Mouse (Mus musculus) liver, adult 2 months (tissue): ENCODE data around the gene Itgb2.

Experiments
- CTCF ChIP-seq: fragments of 200-500 bp; IDR thresholded peaks from 2 replicates; pipeline ENCODE4 v1.5.1; 2011; ENCODE audit warnings: low read depth, low read length, control low read depth
- POLR2A ChIP-seq: fragments of 200-500 bp; IDR thresholded peaks from 2 replicates; pipeline ENCODE4 v1.6.1; 2011; ENCODE audit warnings: low read length, control low read depth; ENCODE audit not compliant: insufficient read depth; ENCODE audit errors: extremely low read depth

DNA sequence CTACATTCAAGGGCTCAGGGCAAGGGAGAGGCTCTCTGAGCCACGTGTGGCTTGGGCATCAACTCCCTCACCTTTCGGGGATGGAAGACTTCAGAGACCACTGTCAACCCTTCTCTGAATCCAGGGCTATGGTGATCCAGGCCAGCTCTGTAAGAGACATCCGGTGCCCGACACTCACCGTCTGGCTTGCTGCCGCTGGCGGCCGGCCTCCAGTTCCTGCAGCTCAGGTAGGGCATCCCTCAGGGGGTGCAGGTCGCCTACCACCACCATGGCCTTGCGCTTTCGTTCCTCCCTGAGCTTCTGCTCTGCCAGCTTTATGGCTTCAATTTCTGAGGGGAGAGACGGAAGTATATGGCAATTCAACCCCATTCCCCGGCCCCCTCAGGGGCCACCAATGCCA lies 32.9 kb upstream of the Itgb2 start:
- TF ChIP-seq POLR2A (no peak), CTCF (no peak)
